Mouse (Mus musculus): Measurements from ENCODE around the gene Rasal3. TPM values are rescaled to one million over a fixed set of nuclear protein-coding genes. Genes with fewer than 3 reads are reported as not detected.

Gene Rasal3
- polyA plus RNA-seq, 1 experiment from 2014 or later = 0.95 TPM

- ATAC-seq (replicated peaks; ENCODE audit: low FRiP score) = peak; percentile 42
- Histone ChIP-seq H3K27ac (peak overlapping the region; percentile 76), H3K4me1 (peaks cover 32% of the 10 kb centered on the region), H3K9ac (peak overlapping the region; percentile 96), H3K4me2 (peak overlapping the region; percentile 80), H3K36me3 (peaks cover 40% of the 10 kb centered on the region), H3K27me3 (no peaks in the 10 kb centered on the region), H3K4me3 (replicated peaks) (peak overlapping the region; percentile 92), H3K9me3 (replicated peaks) (no peaks in the 10 kb centered on the region)
- 1% methylated on average over 18 of the region's 50 CpGs for WGBS
These were observed 39.5 kb downstream of the Rasal3 start for GRCm38 (mm10) chr17:32363821-32364301.

GRCm38 (mm10) chr17:32362686-32363085 lies 40.7 kb downstream of the Rasal3 start:
- peaks cover 23% of the 10 kb centered on the region for H3K4me1 ChIP-seq
- peak overlapping the region; percentile 80 for H3K4me2 ChIP-seq
- H3K36me3 ChIP-seq = peaks cover 52% of the 10 kb centered on the region
- peak overlapping the region; percentile 92 for H3K4me3 ChIP-seq (replicated peaks)
- no peaks in the 10 kb centered on the region for H3K27me3 ChIP-seq
- no peaks in the 10 kb centered on the region for H3K9me3 ChIP-seq (replicated peaks)
- H3K27ac ChIP-seq = no peak overlapping the region
- ATAC-seq (replicated peaks; ENCODE audit: low FRiP score) = no peak
- 82% methylated on average over 4 of the region's 4 CpGs for WGBS
- H3K9ac ChIP-seq = peak overlapping the region; percentile 96; the same call in 1 of the 2 replicates

- no peak for ATAC-seq (replicated peaks; ENCODE audit: low FRiP score)
- WGBS = 88% methylated on average over 18 of the region's 18 CpGs
- peaks cover 79% of the 10 kb centered on the region for H3K36me3 ChIP-seq
- no peak overlapping the region for H3K27ac ChIP-seq
- peaks cover 16% of the 10 kb centered on the region for H3K4me1 ChIP-seq
- H3K27me3 ChIP-seq = no peaks in the 10 kb centered on the region
- H3K4me2 ChIP-seq = no peak overlapping the region
- no peak overlapping the region for H3K9ac ChIP-seq
- H3K4me3 ChIP-seq (replicated peaks) = no peak overlapping the region
- no peaks in the 10 kb centered on the region for H3K9me3 ChIP-seq (replicated peaks)
These were observed 43.5 kb downstream of the Rasal3 start for GRCm38 (mm10) chr17:32359928-32360327.

- H3K27me3 ChIP-seq = no peaks in the 10 kb centered on the region
- H3K4me1 ChIP-seq = peaks cover 12% of the 10 kb centered on the region
- H3K27ac ChIP-seq = no peak overlapping the region
- no peak for ATAC-seq (replicated peaks; ENCODE audit: low FRiP score)
- no peak overlapping the region for H3K9ac ChIP-seq
- WGBS = 94% methylated on average over 6 of the region's 6 CpGs
- H3K4me2 ChIP-seq = no peak overlapping the region
- H3K4me3 ChIP-seq (replicated peaks) = no peak overlapping the region
- peaks cover 89% of the 10 kb centered on the region for H3K36me3 ChIP-seq
- H3K9me3 ChIP-seq (replicated peaks) = no peaks in the 10 kb centered on the region
These were observed 44.4 kb downstream of the Rasal3 start for GRCm38 (mm10) chr17:32358943-32359340.

GRCm38 (mm10) chr17:32358192-32358942 lies 45.0 kb downstream of the Rasal3 start:
- Histone ChIP-seq H3K9me3 (replicated peaks) (no peaks in the 10 kb centered on the region), H3K27me3 (no peaks in the 10 kb centered on the region), H3K36me3 (peaks cover 95% of the 10 kb centered on the region), H3K9ac (no peak overlapping the region), H3K4me1 (peaks cover 10% of the 10 kb centered on the region), H3K4me2 (no peak overlapping the region), H3K4me3 (replicated peaks) (no peak overlapping the region), H3K27ac (no peak overlapping the region)
- no peak for ATAC-seq (replicated peaks; ENCODE audit: low FRiP score)
- WGBS = 97% methylated on average over 7 of the region's 7 CpGs

- no peak for ATAC-seq (replicated peaks; ENCODE audit: low FRiP score)
- no peaks in the 10 kb centered on the region for H3K27me3 ChIP-seq
- H3K4me1 ChIP-seq = no peaks in the 10 kb centered on the region
- no peak overlapping the region for H3K4me2 ChIP-seq
- 88% methylated on average over 24 of the region's 24 CpGs for WGBS
- H3K36me3 ChIP-seq = peaks cover 92% of the 10 kb centered on the region
- no peak overlapping the region for H3K9ac ChIP-seq
- no peak overlapping the region for H3K4me3 ChIP-seq (replicated peaks)
- H3K27ac ChIP-seq = no peak overlapping the region
- H3K9me3 ChIP-seq (replicated peaks) = no peaks in the 10 kb centered on the region
These were observed 46.3 kb downstream of the Rasal3 start for GRCm38 (mm10) chr17:32356766-32357760.

- H3K27me3 ChIP-seq = no peaks in the 10 kb centered on the region
- no peak overlapping the region for H3K4me2 ChIP-seq
- H3K9ac ChIP-seq = no peak overlapping the region
- ATAC-seq (replicated peaks; ENCODE audit: low FRiP score) = no peak
- no peak overlapping the region for H3K27ac ChIP-seq
- peaks cover 84% of the 10 kb centered on the region for H3K36me3 ChIP-seq
- 89% methylated on average over 9 of the region's 9 CpGs for WGBS
- H3K9me3 ChIP-seq (replicated peaks) = no peaks in the 10 kb centered on the region
- H3K4me1 ChIP-seq = peaks cover under 1% of the 10 kb centered on the region; the same call in 1 of the 2 replicates
- no peak overlapping the region for H3K4me3 ChIP-seq (replicated peaks)
These were observed 47.1 kb downstream of the Rasal3 start for GRCm38 (mm10) chr17:32356281-32356680.

GRCm38 (mm10) chr17:32355031-32355430 lies 48.4 kb downstream of the Rasal3 start:
- Histone ChIP-seq H3K27ac (no peak overlapping the region), H3K27me3 (no peaks in the 10 kb centered on the region), H3K4me2 (no peak overlapping the region), H3K4me3 (replicated peaks) (no peak overlapping the region), H3K4me1 (peaks cover 3% of the 10 kb centered on the region; the same call in 1 of the 2 replicates), H3K9me3 (replicated peaks) (no peaks in the 10 kb centered on the region), H3K9ac (no peak overlapping the region), H3K36me3 (peaks cover 72% of the 10 kb centered on the region)
- WGBS = 97% methylated on average over 6 of the region's 6 CpGs
- ATAC-seq (replicated peaks; ENCODE audit: low FRiP score) = no peak

- peaks cover 63% of the 10 kb centered on the region for H3K36me3 ChIP-seq
These were observed 49.2 kb downstream of the Rasal3 start for GRCm38 (mm10) chr17:32354211-32354610.

GRCm38 (mm10) chr17:32353696-32354095 lies 49.7 kb downstream of the Rasal3 start:
- no peak overlapping the region for H3K4me3 ChIP-seq (replicated peaks)
- no peak overlapping the region for H3K4me2 ChIP-seq
- ATAC-seq (replicated peaks; ENCODE audit: low FRiP score) = no peak
- no peaks in the 10 kb centered on the region for H3K9me3 ChIP-seq (replicated peaks)
- peaks cover 58% of the 10 kb centered on the region for H3K36me3 ChIP-seq
- H3K27ac ChIP-seq = no peak overlapping the region
- H3K9ac ChIP-seq = no peak overlapping the region
- 74% methylated on average over 4 of the region's 4 CpGs for WGBS
- peaks cover 11% of the 10 kb centered on the region for H3K4me1 ChIP-seq
- no peaks in the 10 kb centered on the region for H3K27me3 ChIP-seq

More at GRCm38 (mm10) chr17:32354211-32354610, 49.2 kb downstream of the Rasal3 start:
- no peak overlapping the region for H3K4me3 ChIP-seq (replicated peaks)
- peaks cover 6% of the 10 kb centered on the region for H3K4me1 ChIP-seq
- no peak overlapping the region for H3K27ac ChIP-seq
- WGBS = 75% methylated on average over 5 of the region's 5 CpGs
- no peaks in the 10 kb centered on the region for H3K27me3 ChIP-seq
- no peaks in the 10 kb centered on the region for H3K9me3 ChIP-seq (replicated peaks)
- no peak overlapping the region for H3K9ac ChIP-seq
- H3K4me2 ChIP-seq = no peak overlapping the region
- no peak for ATAC-seq (replicated peaks; ENCODE audit: low FRiP score)

GRCm38 (mm10) chr17:32351726-32352125 lies 51.7 kb downstream of the Rasal3 start:
- Histone ChIP-seq H3K4me1 (peaks cover 19% of the 10 kb centered on the region), H3K4me3 (replicated peaks) (no peak overlapping the region), H3K9me3 (replicated peaks) (no peaks in the 10 kb centered on the region), H3K36me3 (peaks cover 39% of the 10 kb centered on the region), H3K4me2 (no peak overlapping the region), H3K9ac (no peak overlapping the region), H3K27me3 (no peaks in the 10 kb centered on the region), H3K27ac (no peak overlapping the region)
- no peak for ATAC-seq (replicated peaks; ENCODE audit: low FRiP score)

- no peaks in the 10 kb centered on the region for H3K27me3 ChIP-seq
- peak overlapping the region; percentile 66 for H3K4me2 ChIP-seq
- peak overlapping the region; percentile 79; the same call in 1 of the 2 replicates for H3K4me3 ChIP-seq (replicated peaks)
- H3K9me3 ChIP-seq (replicated peaks) = no peaks in the 10 kb centered on the region
- no peak overlapping the region for H3K9ac ChIP-seq
- H3K4me1 ChIP-seq = peaks cover 19% of the 10 kb centered on the region
- no peak for ATAC-seq (replicated peaks; ENCODE audit: low FRiP score)
- WGBS = 77% methylated on average over 3 of the region's 3 CpGs
- no peak overlapping the region for H3K27ac ChIP-seq
- peaks cover 34% of the 10 kb centered on the region for H3K36me3 ChIP-seq
These were observed 52.1 kb downstream of the Rasal3 start for GRCm38 (mm10) chr17:32351269-32351668.
